Mouse (Mus musculus) thymus, postnatal 0 days (tissue): ENCODE measurements around the gene Il1rap. TPM values are rescaled to one million over a fixed set of nuclear protein-coding genes. Genes with fewer than 3 reads are reported as not detected.

Source experiments
- DNase-seq: peaks from one replicate; pipeline ENCODE4 v3.0.0-alpha.2; 2015; ENCODE audit warnings: low spot score
- polyA plus RNA-seq: library from polyadenylated mRNA; unstranded; fragments of >200 nt; fragmentation: Nextera tagmentation; extraction: Ambion mirVana; gene quantifications from 2 replicates; pipeline ENCODE4 v1.2.1, GENCODE M21; 2015

The Il1rap gene
- polyA plus RNA-seq, 1 experiment from 2014 or later: 2.4 TPM

- DNase-seq: no peak
These were observed 142.6 kb downstream of the Il1rap start for GRCm38 (mm10) chr16:26723952-26724747.

- DNase-seq: no peak
These were observed 146.6 kb downstream of the Il1rap start for GRCm38 (mm10) chr16:26728139-26728538.

GRCm38 (mm10) chr16:26730941-26731340 lies 149.4 kb downstream of the Il1rap start:
- DNase-seq: no peak

GRCm38 (mm10) chr16:26732566-26732965 lies 151.1 kb downstream of the Il1rap start:
- no peak for DNase-seq

GRCm38 (mm10) chr16:26755381-26756155 lies 174.1 kb downstream of the Il1rap start:
- DNase-seq: no peak

- no peak for DNase-seq
These were observed 194.5 kb downstream of the Il1rap start for GRCm38 (mm10) chr16:26775976-26776375.

- DNase-seq: no peak
These were observed 195.6 kb downstream of the Il1rap start for GRCm38 (mm10) chr16:26777132-26777531.

Other genes starting within 250 kb of the Il1rap start
- gene Cldn1, start 209.9 kb upstream of the Il1rap start, polyA plus RNA-seq: 3.5 and 4.3 TPM in 2 replicates
- not detected in 2 replicates for gene Cldn16, start 118.6 kb upstream of the Il1rap start, polyA plus RNA-seq
- gene Tmem207, start 54.9 kb upstream of the Il1rap start, polyA plus RNA-seq: 0.06 TPM in 1 of 2 replicates, not detected in the other